Mouse (Mus musculus) Patski (cell line): ENCODE data around the gene Faim2. TPM values are rescaled to one million over a fixed set of nuclear protein-coding genes. Genes with fewer than 3 reads are reported as not detected.

Experiments used
- ATAC-seq: fragments of 100-300 bp; one replicate; pipeline ENCODE4 v1.8.0; 2021
- CTCF ChIA-PET: fragments of 350-600 bp; sonication (Branson Sonifier 250); formaldehyde crosslinking; loops from one replicate; lab custom pipeline; 2022; ENCODE audit warnings: inconsistent platforms; lab: Charles Lee
- POLR2A ChIA-PET: fragments of 350-600 bp; sonication (Branson Sonifier 250); formaldehyde crosslinking; loops from one replicate; lab custom pipeline; 2022; ENCODE audit warnings: antibody characterized with exemption, inconsistent platforms; lab: Charles Lee
- DNase-seq: peaks from one replicate; pipeline ENCODE4 v3.0.0-alpha.2; 2011; ENCODE audit warnings: low read depth, low spot score
- H3K27me3 ChIP-seq: fragments of 371-371 bp; one replicate; pipeline ENCODE4 v1.5.1; 2021
- CTCF ChIP-seq: fragments of 100-300 bp; IDR thresholded peaks from one replicate; pipeline ENCODE4 v1.5.1; 2021
- in situ Hi-C: fragments of 300-500 bp; cut with MboI; formaldehyde crosslinking; loops from 3 replicates; pipeline ENCODE4 v1.11.1; 2018; ENCODE audit warnings: low pct_unique_long_range_greater_than_20kb, mixed read lengths
- polyA plus RNA-seq: library from polyadenylated mRNA; unstranded; gene quantifications from one replicate; pipeline ENCODE4 v1.2.3, GENCODE M21; 2021

Faim2 gene
- polyA plus RNA-seq, 1 experiment from 2014 or later, result 0.13 TPM

- DNase-seq (no peak), ATAC-seq (no peak)
- TF ChIP-seq CTCF, result no peak
- in situ Hi-C loops, result no loop called here
- POLR2A ChIA-PET, result no interaction called here
- H3K27me3 ChIP-seq, result no peaks in the 10 kb centered on the region
- CTCF ChIA-PET, result no interaction called here
These were observed 11.9 kb upstream of the Faim2 start for GRCm38 (mm10) chr15:99539891-99540290.

DNA sequence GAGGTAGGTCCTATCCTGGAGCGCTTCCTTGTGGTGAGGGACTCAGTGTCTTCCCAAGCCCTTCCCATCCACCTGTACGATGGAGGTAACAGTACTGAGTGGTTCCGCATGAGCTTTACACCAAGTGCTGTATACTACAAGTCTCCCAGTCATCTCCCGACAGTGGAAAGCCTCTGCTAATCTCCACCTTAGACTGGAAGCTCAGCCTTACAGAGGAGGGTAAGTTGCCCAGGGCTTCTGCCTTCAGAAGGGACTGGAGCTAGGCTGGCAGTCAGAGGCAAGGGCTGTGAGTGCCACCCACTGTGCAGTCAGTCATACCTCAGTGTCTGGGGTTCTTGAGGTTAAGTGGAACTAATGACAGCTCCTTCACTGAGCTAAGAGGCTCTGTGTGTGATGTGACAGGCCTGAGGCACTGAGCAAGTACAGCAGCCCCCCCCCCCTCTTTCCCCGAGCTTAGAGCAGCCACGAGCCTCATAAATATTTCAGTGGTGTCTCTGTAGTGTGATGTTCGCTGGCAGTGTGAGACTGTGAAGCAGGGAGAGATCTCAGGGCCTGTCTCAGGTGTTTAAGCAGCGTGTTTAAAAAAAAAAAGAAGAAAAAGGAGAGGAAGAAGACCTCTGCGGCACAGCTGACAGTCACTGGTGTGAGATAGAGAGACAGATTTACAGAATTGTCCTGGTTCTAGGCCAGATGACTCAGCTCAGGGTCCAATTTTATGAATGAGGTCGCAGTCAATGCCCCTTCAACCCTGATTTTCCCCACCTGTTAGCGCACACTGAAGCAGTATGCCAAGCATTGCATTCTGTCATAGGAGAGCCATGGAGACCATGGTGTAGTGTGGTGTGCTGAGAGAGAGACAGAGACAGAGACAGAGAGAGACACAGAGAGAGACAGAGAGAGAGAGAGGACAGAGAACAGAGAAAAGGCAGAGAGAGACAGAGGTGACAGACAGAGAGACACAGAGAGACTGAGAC, 9.2 kb upstream of the Faim2 start:
- in situ Hi-C loops, result no loop called here
- no peak for DNase-seq
- ChIA-PET CTCF (interaction anchor here (1.2 to 1.6 kb wide), 2 partner anchors 12 to 39 kb away, joined by 3 to 6 read pairs; no protein-coding TSS in a partner anchor), POLR2A (interaction anchor here (0.9 kb wide), 1 partner anchor 62 kb away, joined by 3 read pairs; no protein-coding TSS in a partner anchor)
- no peaks in the 10 kb centered on the region for H3K27me3 ChIP-seq
- no peak for TF ChIP-seq CTCF
- no peak for ATAC-seq

GRCm38 (mm10) chr15:99532023-99532422, 4.1 kb upstream of the Faim2 start:
- in situ Hi-C loops, result no loop called here
- no peak for DNase-seq
- no peaks in the 10 kb centered on the region for H3K27me3 ChIP-seq
- no peak for TF ChIP-seq CTCF
- ChIA-PET POLR2A (interaction anchor here (1.3 kb wide), 1 partner anchor 10 kb away, joined by 3 read pairs; no protein-coding TSS in a partner anchor), CTCF (interaction anchor here (1.1 to 1.3 kb wide), 2 partner anchors 19 to 31 kb away, joined by 3 to 4 read pairs; no protein-coding TSS in a partner anchor)
- no peak for ATAC-seq

GRCm38 (mm10) chr15:99531146-99531545, 3.2 kb upstream of the Faim2 start:
- ChIA-PET CTCF (interaction anchor here (0.8 to 1.3 kb wide), 3 partner anchors 18 to 45 kb away, joined by 3 to 4 read pairs (median 4); no protein-coding TSS in a partner anchor), POLR2A (interaction anchor here (1.3 kb wide), 1 partner anchor 9 kb away, joined by 3 read pairs; no protein-coding TSS in a partner anchor)
- ATAC-seq, result no peak
- no peaks in the 10 kb centered on the region for H3K27me3 ChIP-seq
- TF ChIP-seq CTCF, result no peak
- in situ Hi-C loops, result no loop called here
- DNase-seq, result no peak

DNA sequence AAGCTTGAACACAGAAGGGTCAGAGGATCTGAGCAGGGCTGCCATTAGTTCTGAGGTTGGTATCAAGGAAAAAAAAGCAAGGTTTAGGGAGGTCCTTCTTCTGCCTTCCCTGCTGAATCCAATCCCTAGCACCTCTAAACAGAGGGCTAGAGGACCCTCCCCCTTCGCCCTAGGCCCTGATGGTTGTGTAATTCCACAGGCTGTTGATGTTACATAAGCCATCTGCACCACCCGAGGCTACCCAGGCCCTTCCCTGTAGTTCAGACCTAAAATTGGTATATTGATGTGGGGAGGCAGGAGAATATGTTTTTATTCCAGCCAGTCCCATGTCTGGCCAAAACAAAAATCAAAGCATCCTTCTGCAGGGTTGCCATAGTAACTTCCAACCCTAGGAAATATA, 1.3 kb downstream of the Faim2 start:
- ChIA-PET POLR2A (no interaction called here), CTCF (no interaction called here)
- ATAC-seq (no peak), DNase-seq (no peak)
- in situ Hi-C loops, result no loop called here
- TF ChIP-seq CTCF, result no peak
- H3K27me3 ChIP-seq, result no peaks in the 10 kb centered on the region

- ChIA-PET CTCF (no interaction called here), POLR2A (no interaction called here)
- DNase-seq (no peak), ATAC-seq (no peak)
- TF ChIP-seq CTCF, result no peak
- in situ Hi-C loops, result no loop called here
- H3K27me3 ChIP-seq, result no peaks in the 10 kb centered on the region
These were observed 7.7 kb downstream of the Faim2 start for GRCm38 (mm10) chr15:99520306-99520705.

GRCm38 (mm10) chr15:99519626-99520025, 8.3 kb downstream of the Faim2 start:
- no peaks in the 10 kb centered on the region for H3K27me3 ChIP-seq
- no peak for ATAC-seq
- DNase-seq, result no peak
- no peak for TF ChIP-seq CTCF
- ChIA-PET POLR2A (no interaction called here), CTCF (no interaction called here)
- in situ Hi-C loops, result no loop called here

- ATAC-seq, result no peak
- CTCF ChIA-PET, result interaction anchor here (0.8 kb wide), 1 partner anchor 8 kb away, joined by 3 read pairs; no protein-coding TSS in a partner anchor
- H3K27me3 ChIP-seq, result no peaks in the 10 kb centered on the region
- POLR2A ChIA-PET, result no interaction called here
- TF ChIP-seq CTCF, result no peak
- DNase-seq, result no peak
- in situ Hi-C loops, result no loop called here
These were observed 10.2 kb downstream of the Faim2 start for GRCm38 (mm10) chr15:99517715-99518114.

DNA sequence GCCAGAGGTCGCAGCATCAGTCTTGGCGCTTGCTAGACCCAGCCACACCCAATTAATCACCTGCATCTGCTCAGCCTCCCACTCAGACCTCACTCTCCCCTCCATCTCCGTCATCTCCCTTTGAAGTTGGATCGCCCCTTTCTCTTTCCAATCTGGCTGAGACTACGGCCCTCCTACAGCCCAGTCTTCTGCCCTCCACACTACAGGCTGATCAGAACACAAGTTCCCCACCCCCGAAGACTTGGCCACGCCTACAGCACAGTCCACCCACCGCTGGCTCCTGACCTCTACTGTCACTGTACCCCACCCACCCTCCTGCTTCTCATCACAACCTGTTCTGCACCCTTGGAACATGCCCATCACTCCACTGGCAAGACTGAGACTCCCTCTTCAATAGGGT, 11.2 kb downstream of the Faim2 start:
- DNase-seq (no peak), ATAC-seq (no peak)
- no peaks in the 10 kb centered on the region for H3K27me3 ChIP-seq
- POLR2A ChIA-PET, result no interaction called here
- CTCF ChIA-PET, result interaction anchor here (1.1 kb wide), 1 partner anchor 11 kb away, joined by 3 read pairs; the partner anchor contains the start of gene Faim2
- no peak for TF ChIP-seq CTCF
- in situ Hi-C loops, result no loop called here

DNA sequence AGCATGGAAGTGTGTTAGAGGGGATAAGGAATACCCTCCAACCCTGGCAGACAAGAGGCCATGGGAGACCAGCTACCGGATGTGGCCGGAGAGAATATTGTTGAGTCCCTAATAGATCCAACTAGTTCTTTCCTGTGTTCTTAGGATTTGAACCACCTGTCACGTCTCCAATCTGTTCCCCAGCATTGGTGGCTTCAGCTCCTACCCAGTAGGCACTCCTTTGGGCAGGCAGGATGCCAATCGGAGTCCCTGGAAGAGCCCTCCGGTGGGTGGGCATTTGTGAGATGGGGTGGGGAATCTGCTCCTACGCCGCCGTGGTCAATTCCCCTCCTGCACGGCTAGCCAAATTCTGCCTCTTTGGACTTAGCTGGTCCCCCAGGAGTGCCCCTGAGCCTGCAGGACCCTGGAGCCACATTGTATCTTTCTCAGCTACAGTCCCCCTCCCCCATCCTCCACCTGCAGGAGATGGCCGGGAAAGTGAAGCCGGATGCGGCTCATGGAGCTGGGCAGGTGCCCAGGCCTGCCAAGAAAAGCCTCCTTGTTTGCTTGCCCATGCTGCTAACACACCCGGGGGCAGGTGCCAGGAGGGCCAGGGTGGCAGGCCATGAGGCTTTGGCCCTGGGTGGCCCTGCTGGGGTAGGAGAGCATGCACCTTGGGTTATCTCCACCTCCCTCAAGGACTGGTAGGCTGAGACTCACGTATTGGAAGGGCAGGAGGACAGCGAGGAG, 16.0 kb downstream of the Faim2 start:
- no peak for ATAC-seq
- no peaks in the 10 kb centered on the region for H3K27me3 ChIP-seq
- POLR2A ChIA-PET, result no interaction called here
- CTCF ChIA-PET, result interaction anchor here (0.9 kb wide), 1 partner anchor 20 kb away, joined by 3 read pairs; no protein-coding TSS in a partner anchor
- in situ Hi-C loops, result no loop called here
- TF ChIP-seq CTCF, result no peak
- no peak for DNase-seq
